Mouse (Mus musculus) heart, postnatal 25 days (tissue): ENCODE measurements at regions not wholly inside any gene's neighbourhood (a gene's known extent, or its start where the extent isn't known, plus 50 kb on each side); places are given as distances from the start of the nearest gene placed in this dataset.

Experiments
- DNase-seq: peaks from one replicate; pipeline ENCODE4 v3.0.0; 2022; ENCODE audit warnings: low spot score
- intact Hi-C: fragments of 180-260 bp; cut with DNase I; formaldehyde crosslinking; loops from one replicate; pipeline ENCODE4 v1.15.1; 2025

- no peak for DNase-seq
Observed at GRCm38 (mm10) chr19:37824155-37824554, 126.6 kb downstream of the Cyp26a1 start.

DNA sequence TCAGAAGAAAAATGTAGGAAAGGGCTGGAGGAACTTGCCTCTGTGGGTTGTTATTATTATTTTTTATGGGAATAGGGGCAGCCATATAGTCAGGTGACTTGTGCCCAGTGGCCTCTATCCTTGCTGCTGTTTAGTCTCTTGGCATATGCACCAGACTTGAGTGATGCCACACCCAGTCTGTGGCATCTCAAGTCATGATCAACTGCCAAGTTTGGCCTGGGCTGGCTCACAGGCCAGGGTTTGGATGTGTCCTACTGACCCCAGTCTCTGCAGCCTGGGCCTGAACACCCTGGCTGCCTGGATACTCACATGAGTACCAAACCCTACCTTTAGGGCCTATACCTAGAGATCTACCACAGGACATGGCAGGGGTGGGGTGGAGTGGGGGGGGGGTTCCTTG is 133.8 kb downstream of the Cyp26a1 start:
- DNase-seq = no peak
- intact Hi-C loops = no loop called here

More at GRCm38 (mm10) chr19:37824155-37824554, 126.6 kb downstream of the Cyp26a1 start:
- intact Hi-C loops = no loop called here

DNA sequence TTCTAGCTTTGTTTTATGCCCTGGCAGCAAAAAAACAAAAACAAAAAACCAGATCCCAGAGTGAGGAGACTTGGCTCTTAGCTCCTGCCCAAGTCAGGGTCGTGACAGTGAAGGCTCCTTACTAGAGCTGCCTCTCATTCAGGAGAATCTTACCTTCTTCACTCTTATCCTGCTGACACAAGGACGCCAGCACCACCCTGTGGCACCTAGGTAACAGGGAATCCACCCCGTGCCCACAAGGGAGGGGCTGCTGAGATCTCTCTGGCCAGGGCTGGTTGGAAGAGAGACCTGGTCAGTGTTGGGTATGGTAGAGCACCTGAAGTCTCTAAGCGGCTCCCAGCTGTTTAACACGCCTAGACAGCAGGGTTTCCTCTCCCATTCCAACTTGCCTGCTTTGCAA is 139.3 kb downstream of the Cyp26a1 start:
- DNase-seq = no peak
- intact Hi-C loops = no loop called here
